Mouse (Mus musculus): ENCODE results near the gene Efcab2. TPM values are rescaled to one million over a fixed set of nuclear protein-coding genes. Genes with fewer than 3 reads are reported as not detected.

The Efcab2 gene
- polyA plus RNA-seq, 1 experiment from 2014 or later, result 2.0 TPM

GRCm38 (mm10) chr1:178529512-178530300, 123.8 kb downstream of the Efcab2 start:
- no peak for TF ChIP-seq EP300 (IDR thresholded peaks at IDR 0.05; ENCODE audit: low read depth)
- TF ChIP-seq CTCF (IDR thresholded peaks at IDR 0.05; ENCODE audit: low read depth), result no peak
- Histone ChIP-seq H3K27me3 (ENCODE audit: insufficient read depth, low read length) (peaks cover 61% of the 10 kb centered on the region), H3K9ac (replicated peaks) (no peak overlapping the region), H3K4me1 (ENCODE audit: insufficient read depth) (peaks cover 26% of the 10 kb centered on the region), H3K36me3 (replicated peaks; ENCODE audit: insufficient read depth, low read length) (no peaks in the 10 kb centered on the region), H3K27ac (ENCODE audit: low read depth) (no peak overlapping the region), H3K4me3 (ENCODE audit: low read depth, low read length) (peak overlapping the region; percentile 55), H3K9me3 (ENCODE audit: low read length) (no peaks in the 10 kb centered on the region), H3K4me2 (ENCODE audit: low read depth, low read length) (peak overlapping the region; percentile 88)
- DNase-seq (peak; percentile 16), ATAC-seq (no peak)
- WGBS (ENCODE audit: insufficient replicate concordance), result 1% methylated on average over 38 of the region's 38 CpGs

DNA sequence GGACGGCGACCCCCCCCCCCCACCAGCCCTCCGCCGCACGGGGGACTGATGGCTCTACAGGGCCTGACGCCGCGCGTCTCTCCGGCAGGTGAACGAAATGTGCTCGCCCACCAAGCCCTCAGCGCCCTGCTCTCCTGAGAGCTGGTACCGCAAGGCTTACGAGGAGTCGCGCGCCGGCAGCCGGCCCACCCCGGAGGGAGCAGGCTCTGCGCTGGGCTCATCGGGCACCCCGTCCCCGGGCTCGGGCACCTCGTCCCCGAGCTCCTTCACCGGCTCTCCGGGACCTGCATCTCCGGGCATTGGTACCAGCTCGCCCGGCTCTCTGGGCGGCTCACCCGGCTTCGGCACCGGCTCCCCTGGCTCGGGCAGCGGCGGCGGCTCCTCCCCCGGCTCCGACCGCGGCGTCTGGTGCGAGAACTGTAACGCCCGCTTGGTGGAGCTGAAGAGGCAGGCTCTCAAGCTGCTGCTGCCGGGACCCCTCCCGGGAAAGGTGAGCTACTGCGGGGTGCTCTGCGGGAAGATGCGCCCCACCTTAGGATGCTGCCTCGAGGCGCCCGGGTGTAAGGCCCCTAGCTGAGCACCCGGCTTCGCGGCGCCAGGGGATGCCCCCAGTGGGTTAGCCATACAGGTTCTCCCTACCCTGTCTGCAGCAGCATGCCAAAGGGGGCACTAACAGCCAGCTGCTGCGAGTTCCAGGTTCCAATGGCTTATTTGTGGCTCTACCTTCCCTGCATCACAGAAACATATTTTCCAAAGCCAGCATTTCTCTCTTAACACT, 124.6 kb downstream of the Efcab2 start:
- ATAC-seq (peak; percentile 57), DNase-seq (peak; percentile 80)
- no peaks in the 10 kb centered on the region for H3K9me3 ChIP-seq (ENCODE audit: low read length)
- H3K9ac ChIP-seq (replicated peaks), result no peak overlapping the region
- H3K4me3 ChIP-seq (ENCODE audit: low read depth, low read length), result peak overlapping the region; percentile 55
- H3K27ac ChIP-seq (ENCODE audit: low read depth), result no peak overlapping the region
- H3K4me1 ChIP-seq (ENCODE audit: insufficient read depth), result peaks cover 26% of the 10 kb centered on the region
- no peaks in the 10 kb centered on the region for H3K36me3 ChIP-seq (replicated peaks; ENCODE audit: insufficient read depth, low read length)
- WGBS (ENCODE audit: insufficient replicate concordance), result 3% methylated on average over 51 of the region's 62 CpGs
- H3K27me3 ChIP-seq (ENCODE audit: insufficient read depth, low read length), result peaks cover 61% of the 10 kb centered on the region
- TF ChIP-seq CTCF (IDR thresholded peaks at IDR 0.05; ENCODE audit: low read depth), result peak; percentile 74
- no peak for TF ChIP-seq EP300 (IDR thresholded peaks at IDR 0.05; ENCODE audit: low read depth)
- H3K4me2 ChIP-seq (ENCODE audit: low read depth, low read length), result peak overlapping the region; percentile 88

Small RNAs within 50 kb of the gene (microRNA-seq; reads per million reads assigned to microRNA genes)
- gene Gm27458, result not detected

Other genes with a start within 250 kb of the Efcab2 start
- 26.5 and 33.8 TPM in 2 replicates for gene Desi2, start 218.7 kb upstream of the Efcab2 start, polyA plus RNA-seq (2015; fragmentation: Nextera tagmentation; extraction: Ambion mirVana)
- 98.3 and 109 TPM in 2 replicates for gene Cox20, start 87.0 kb upstream of the Efcab2 start, polyA plus RNA-seq (2015; fragmentation: Nextera tagmentation; extraction: Ambion mirVana)
- 106 and 132 TPM in 2 replicates for gene Hnrnpu, start 68.3 kb upstream of the Efcab2 start, polyA plus RNA-seq (2015; fragmentation: Nextera tagmentation; extraction: Ambion mirVana)
- gene Kif26b, start 123.0 kb downstream of the Efcab2 start, polyA plus RNA-seq (2015; fragmentation: Nextera tagmentation; extraction: Ambion mirVana), result 0.02 TPM in 1 of 2 replicates, not detected in the other

All from liver, postnatal 0 days (tissue).